Comparison of ENCODE assay signal across 29 mouse cellular contexts in the genomic region with DNA sequence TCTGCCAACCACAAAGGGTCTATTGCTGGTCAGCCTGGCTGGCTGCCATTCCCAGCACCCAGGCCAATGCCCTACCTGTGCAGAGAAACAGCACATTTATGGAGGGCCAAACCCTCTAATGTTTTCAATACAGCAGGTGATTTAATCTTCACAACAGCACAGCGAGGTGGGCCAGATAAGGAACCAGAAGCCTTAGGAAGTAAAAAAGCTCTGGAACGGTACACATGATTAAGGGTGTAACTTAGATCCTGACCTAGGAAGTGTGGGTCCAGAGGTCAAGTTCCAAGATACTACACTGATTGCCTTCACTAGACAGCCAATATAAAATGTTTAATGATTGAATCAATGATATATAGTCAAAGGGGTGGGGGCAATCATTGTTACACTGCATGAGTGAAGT. TPM values are rescaled to one million over a fixed set of nuclear protein-coding genes. Genes with fewer than 3 reads are reported as not detected.
"Had no signal": no experiment of that assay in that cellular context is flagged by ENCODE, and none has a peak within 500 bp of the region (broad histone marks: within the 10 kb centered on the region; RNA-seq: fewer than 3 reads in every experiment).

No protein-coding gene starts in this region.

RNA-seq across cellular contexts. Expression of a gene that starts 8.5 kb away (rescaled TPM):
- polyA plus RNA-seq: limb, embryonic 10.5 days; limb, embryonic 11.5 days; limb, embryonic 12.5 days; limb, embryonic 13.5 days; limb, embryonic 14.5 days; liver, adult 2 months; liver, embryonic 11.5 days; liver, embryonic 12.5 days; liver, embryonic 13.5 days; liver, embryonic 14.5 days; liver, embryonic 15.5 days; liver, embryonic 16.5 days; liver, postnatal 0 days; lung, embryonic 14.5 days; lung, embryonic 15.5 days; lung, embryonic 16.5 days; lung, postnatal 0 days; macrophage; midbrain, embryonic 10.5 days; midbrain, embryonic 11.5 days; midbrain, embryonic 12.5 days; midbrain, embryonic 13.5 days; midbrain, embryonic 14.5 days; midbrain, embryonic 15.5 days; midbrain, embryonic 16.5 days; midbrain, postnatal 0 days; myocyte; neural tube, embryonic 11.5 days; neural tube, embryonic 12.5 days had no signal

RNA-seq across cellular contexts. Expression of a gene that starts 17.6 kb away (rescaled TPM):
- polyA plus RNA-seq: limb, embryonic 10.5 days; limb, embryonic 11.5 days; limb, embryonic 12.5 days; limb, embryonic 14.5 days; liver, embryonic 11.5 days; liver, embryonic 13.5 days; liver, postnatal 0 days; lung, embryonic 14.5 days; lung, embryonic 15.5 days; lung, embryonic 16.5 days; lung, postnatal 0 days; midbrain, embryonic 10.5 days; midbrain, embryonic 11.5 days; midbrain, embryonic 12.5 days; midbrain, embryonic 13.5 days; midbrain, embryonic 14.5 days; midbrain, embryonic 15.5 days; midbrain, embryonic 16.5 days; midbrain, postnatal 0 days; myocyte; neural tube, embryonic 11.5 days; neural tube, embryonic 12.5 days had no signal
